Mouse (Mus musculus): ENCODE measurements around the gene AU021092.

- TF ChIP-seq CTCF (IDR thresholded peaks at IDR 0.05) (no peak), POLR2A (IDR thresholded peaks at IDR 0.05; ENCODE audit: insufficient read depth, low read depth, low read length) (no peak), EP300 (IDR thresholded peaks at IDR 0.05; ENCODE audit: insufficient read depth, low read depth, low read length) (no peak)
Observed at GRCm38 (mm10) chr16:5232982-5233381, 10.9 kb upstream of the AU021092 start.
